Mouse (Mus musculus) brain, embryonic 18.5 days (tissue): ENCODE data around the gene Olfr1042.
"Not testable (repeated sequence)": the region's sequence is repeated elsewhere in the genome, so short reads cannot be mapped to it uniquely, and the experiment has no call there.

Experiments used
- DNase-seq: peaks from one replicate; pipeline ENCODE4 v3.0.0-alpha.2; 2012; ENCODE audit warnings: low read depth, low spot score

The Olfr1042 gene

DNA sequence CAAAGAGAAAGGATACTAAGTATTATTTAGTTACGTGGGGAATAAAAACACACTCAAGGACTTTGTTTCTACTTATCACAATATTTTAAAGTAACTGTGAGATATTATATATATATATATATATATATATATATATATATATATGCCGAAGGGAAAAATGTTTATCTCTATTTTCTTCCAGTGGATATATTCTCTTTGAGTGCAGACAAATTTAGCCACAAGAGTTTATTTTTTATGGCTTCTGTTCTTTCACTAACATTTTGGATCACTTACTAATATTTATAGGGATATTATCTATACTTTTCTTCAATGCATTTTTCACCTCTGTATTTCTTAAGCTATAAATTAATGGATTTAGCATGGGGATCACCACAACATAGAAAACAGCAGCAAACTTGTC is at the start of gene Olfr1042:
TSS of gene Olfr1042 (minus strand) at position 101 of the 400 bp plus-strand sequence.
- no peak for DNase-seq

- DNase-seq = no peak
Observed at GRCm38 (mm10) chr2:86202909-86203308, 41.3 kb upstream of the Olfr1042 start, which contains the start of gene Olfr1045. Gene Olfr1045, minus strand, starts transcription at chr2:86203009.

- DNase-seq = no peak
Observed at GRCm38 (mm10) chr2:86195863-86196262, 34.2 kb upstream of the Olfr1042 start.

GRCm38 (mm10) chr2:86185583-86185982 is 23.9 kb upstream of the Olfr1042 start, which contains the start of gene Olfr52:
Gene Olfr52, minus strand, starts transcription at chr2:86185683.
- no peak for DNase-seq

DNA sequence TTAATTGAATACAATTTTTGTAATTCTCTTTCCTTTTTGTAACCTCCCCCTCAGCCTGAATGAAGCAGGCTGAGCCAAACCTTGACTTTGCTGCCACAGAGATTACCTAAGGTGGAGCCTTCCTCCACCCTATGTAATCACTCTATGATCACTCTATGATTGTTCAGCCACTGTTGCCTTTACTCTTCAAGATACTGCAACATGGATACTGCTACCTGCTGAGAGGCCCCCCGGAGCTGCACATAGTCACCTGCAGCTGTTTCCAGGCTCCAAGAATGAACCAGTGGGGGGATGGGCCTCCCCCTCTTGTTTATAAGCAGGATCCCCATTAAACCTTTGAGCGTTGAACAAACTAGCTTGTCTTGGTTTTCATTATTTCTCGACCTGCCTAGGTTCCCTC is 18.3 kb upstream of the Olfr1042 start:
- no peak for DNase-seq

DNA sequence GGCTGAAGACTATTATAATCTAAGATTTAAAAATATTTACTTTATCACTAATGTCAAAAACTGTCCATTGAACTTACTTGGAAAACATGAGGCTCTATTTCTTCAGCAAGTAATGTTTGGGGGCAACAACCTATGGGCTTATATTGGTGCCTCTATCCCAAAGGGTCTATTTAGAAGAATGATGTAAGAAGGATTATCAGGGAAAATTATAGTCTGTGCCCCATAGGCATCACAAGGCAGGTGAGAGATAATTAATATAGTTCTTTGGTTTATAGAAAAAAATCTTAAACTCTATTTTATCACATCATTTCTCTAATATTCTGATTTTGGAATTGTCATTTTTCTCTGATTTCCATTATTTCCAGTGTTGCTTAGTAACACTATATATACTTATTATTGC is 16.1 kb upstream of the Olfr1042 start, which contains the start of gene Olfr1044:
TSS of gene Olfr1044 (minus strand) at position 101 of the 400 bp plus-strand sequence.
- DNase-seq = no peak

GRCm38 (mm10) chr2:86175422-86175821 is 13.8 kb upstream of the Olfr1042 start:
- DNase-seq = not testable (repeated sequence)

GRCm38 (mm10) chr2:86167422-86167821 is 5.8 kb upstream of the Olfr1042 start, which contains the start of gene Olfr1043:
Gene Olfr1043, minus strand, starts transcription at chr2:86167522.
- DNase-seq = no peak

GRCm38 (mm10) chr2:86146632-86147031 is 15.0 kb downstream of the Olfr1042 start, which contains the start of gene Olfr1040:
Gene Olfr1040, minus strand, starts transcription at chr2:86146732.
- DNase-seq = no peak

GRCm38 (mm10) chr2:86135828-86136227 is 25.8 kb downstream of the Olfr1042 start, which contains the start of gene Olfr1039:
Gene Olfr1039, minus strand, starts transcription at chr2:86135928.
- no peak for DNase-seq
